Mouse (Mus musculus) central nervous system, embryonic 11.5 days (tissue): ENCODE measurements around the gene Lrp3. TPM values are rescaled to one million over a fixed set of nuclear protein-coding genes. Genes with fewer than 3 reads are reported as not detected.

Experiments
- polyA plus RNA-seq: library from polyadenylated mRNA; depleted of rRNA; stranded (reverse); fragments of >200 nt; gene quantifications from 2 replicates; pipeline ENCODE4 v1.2.3, GENCODE M21; 2012; rRNA removed

The Lrp3 gene
- 54.1 and 59.3 TPM in 2 replicates for polyA plus RNA-seq

DNA sequence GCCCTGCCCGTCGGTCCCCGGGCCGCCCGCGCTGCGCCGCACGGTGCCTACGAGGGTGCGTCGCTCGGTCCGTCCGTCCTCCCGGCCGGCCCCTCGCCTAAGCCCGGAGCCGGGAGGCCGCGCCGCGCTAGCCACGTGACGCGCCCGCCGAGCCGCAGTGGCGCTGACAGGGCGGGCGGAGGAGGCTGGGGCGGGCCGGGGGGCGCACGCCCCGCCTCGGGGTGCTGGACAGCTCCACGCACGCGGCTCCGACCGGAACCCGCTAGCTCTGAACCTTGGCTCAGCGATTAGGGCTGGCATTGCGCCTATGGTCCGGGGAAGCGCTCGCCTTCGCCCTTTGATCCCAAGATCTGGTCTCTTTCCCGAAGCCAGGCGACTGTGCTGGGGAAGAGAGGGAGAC, at the start of gene Lrp3:
TSS of gene Lrp3 (minus strand) at position 274 of the 400 bp plus-strand sequence.

GRCm38 (mm10) chr7:35185889-35186569, 29.3 kb downstream of the Lrp3 start, which contains the start of gene Slc7a10:
Gene Slc7a10, plus strand, starts transcription at chr7:35186385.

Other genes with a start within 250 kb of the Lrp3 start
- 34.8 and 35.0 TPM in 2 replicates for gene Cebpg, start 158.9 kb downstream of the Lrp3 start, polyA plus RNA-seq
- gene Cebpa, start 96.2 kb downstream of the Lrp3 start, polyA plus RNA-seq, result 2.0 and 3.0 TPM in 2 replicates
- gene Slc7a10, start 29.1 kb downstream of the Lrp3 start, polyA plus RNA-seq, result 0.43 and 0.55 TPM in 2 replicates
- gene Gpatch1, start 102.9 kb upstream of the Lrp3 start, polyA plus RNA-seq, result 12.8 and 17.5 TPM in 2 replicates
- 1.8 and 2.3 TPM in 2 replicates for gene Rhpn2, start 118.7 kb upstream of the Lrp3 start, polyA plus RNA-seq
- 7.8 and 8.8 TPM in 2 replicates for gene Faap24, start 181.3 kb upstream of the Lrp3 start, polyA plus RNA-seq
- 47.0 and 88.6 TPM in 2 replicates for gene Cep89, start 181.5 kb upstream of the Lrp3 start, polyA plus RNA-seq
- gene Slc7a9, start 233.3 kb upstream of the Lrp3 start, polyA plus RNA-seq, result 0.37 and 0.93 TPM in 2 replicates